Mouse (Mus musculus): ENCODE measurements around the gene Zfp30.

- no peak for TF ChIP-seq CTCF (IDR thresholded peaks at IDR 0.05; ENCODE audit: low read depth, low read length)
- no peak for TF ChIP-seq GATA1 (IDR thresholded peaks at IDR 0.05; ENCODE audit: borderline replicate concordance, low read length)
These were observed 1.2 kb downstream of the Zfp30 start for GRCm38 (mm10) chr7:29785023-29785422.

Data from G1E (cell line).